Mouse (Mus musculus): Measurements from ENCODE around the gene Ace3. TPM values are rescaled to one million over a fixed set of nuclear protein-coding genes. Genes with fewer than 3 reads are reported as not detected.

The Ace3 gene
- polyA plus RNA-seq, 1 experiment from 2014 or later = not detected

GRCm38 (mm10) chr11:106005970-106006369, 11.5 kb downstream of the Ace3 start:
- H3K9me3 ChIP-seq (ENCODE audit: low read length) = no peaks in the 10 kb centered on the region
- peaks cover 5% of the 10 kb centered on the region; the same call in 1 of the 2 replicates for H3K27me3 ChIP-seq (ENCODE audit: insufficient read depth, low read length)
- ATAC-seq (ENCODE audit: low FRiP score, low TSS enrichment) = peak; percentile 86
- WGBS = 53% methylated on average over 5 of the region's 5 CpGs
- no peaks in the 10 kb centered on the region for H3K4me1 ChIP-seq (ENCODE audit: insufficient read depth, low read length)
- H3K36me3 ChIP-seq (ENCODE audit: insufficient read depth, low read length) = no peaks in the 10 kb centered on the region
- no peak overlapping the region for H3K4me2 ChIP-seq (replicated peaks; ENCODE audit: low read depth, low read length)
- H3K4me3 ChIP-seq (ENCODE audit: low read length) = no peak overlapping the region
- H3K9ac ChIP-seq (replicated peaks; ENCODE audit: low read length) = no peak overlapping the region
- H3K27ac ChIP-seq (ENCODE audit: low read length) = 0 out of 2 replicates have a peak overlapping the region, but pooled peaks have one; percentile 14

GRCm38 (mm10) chr11:106007821-106008220, 13.3 kb downstream of the Ace3 start, which contains the start of gene Kcnh6:
Kcnh6 (plus strand) TSS chr11:106008124.
- Histone ChIP-seq H3K36me3 (ENCODE audit: insufficient read depth, low read length) (no peaks in the 10 kb centered on the region), H3K4me3 (ENCODE audit: low read length) (peak within 1 kb of the TSS; percentile 28), H3K4me1 (ENCODE audit: insufficient read depth, low read length) (no peaks in the 10 kb centered on the region), H3K9me3 (ENCODE audit: low read length) (no peaks in the 10 kb centered on the region), H3K27me3 (ENCODE audit: insufficient read depth, low read length) (peaks cover 5% of the 10 kb centered on the region; the same call in 1 of the 2 replicates), H3K4me2 (replicated peaks; ENCODE audit: low read depth, low read length) (peak within 1 kb of the TSS; percentile 68), H3K27ac (ENCODE audit: low read length) (no peak within 1 kb of the TSS), H3K9ac (replicated peaks; ENCODE audit: low read length) (no peak within 1 kb of the TSS)
- 0% methylated on average over 24 of the region's 25 CpGs for WGBS
- peak; percentile 80 for ATAC-seq (ENCODE audit: low FRiP score, low TSS enrichment)

- ATAC-seq (ENCODE audit: low FRiP score, low TSS enrichment) = no peak
- Histone ChIP-seq H3K27ac (ENCODE audit: low read length) (no peak overlapping the region), H3K9ac (replicated peaks; ENCODE audit: low read length) (no peak overlapping the region), H3K4me1 (ENCODE audit: insufficient read depth, low read length) (no peaks in the 10 kb centered on the region), H3K36me3 (ENCODE audit: insufficient read depth, low read length) (no peaks in the 10 kb centered on the region), H3K27me3 (ENCODE audit: insufficient read depth, low read length) (peaks cover 5% of the 10 kb centered on the region; the same call in 1 of the 2 replicates), H3K9me3 (ENCODE audit: low read length) (no peaks in the 10 kb centered on the region), H3K4me3 (ENCODE audit: low read length) (no peak overlapping the region), H3K4me2 (replicated peaks; ENCODE audit: low read depth, low read length) (no peak overlapping the region)
- WGBS = 33% methylated on average over 7 of the region's 7 CpGs
These were observed 18.2 kb downstream of the Ace3 start for GRCm38 (mm10) chr11:106012711-106013110.

GRCm38 (mm10) chr11:106013556-106014225, 19.2 kb downstream of the Ace3 start:
- Histone ChIP-seq H3K27ac (ENCODE audit: low read length) (no peak overlapping the region), H3K4me3 (ENCODE audit: low read length) (no peak overlapping the region), H3K27me3 (ENCODE audit: insufficient read depth, low read length) (peaks cover 1% of the 10 kb centered on the region; the same call in 1 of the 2 replicates), H3K9me3 (ENCODE audit: low read length) (no peaks in the 10 kb centered on the region), H3K9ac (replicated peaks; ENCODE audit: low read length) (no peak overlapping the region), H3K36me3 (ENCODE audit: insufficient read depth, low read length) (no peaks in the 10 kb centered on the region), H3K4me2 (replicated peaks; ENCODE audit: low read depth, low read length) (no peak overlapping the region), H3K4me1 (ENCODE audit: insufficient read depth, low read length) (no peaks in the 10 kb centered on the region)
- ATAC-seq (ENCODE audit: low FRiP score, low TSS enrichment) = no peak
- WGBS = 68% methylated on average over 11 of the region's 11 CpGs

- H3K9me3 ChIP-seq (ENCODE audit: low read length) = no peaks in the 10 kb centered on the region
- H3K4me3 ChIP-seq (ENCODE audit: low read length) = no peak overlapping the region
- H3K27ac ChIP-seq (ENCODE audit: low read length) = no peak overlapping the region
- no peak for ATAC-seq (ENCODE audit: low FRiP score, low TSS enrichment)
- no peaks in the 10 kb centered on the region for H3K36me3 ChIP-seq (ENCODE audit: insufficient read depth, low read length)
- 73% methylated on average over 5 of the region's 5 CpGs for WGBS
- H3K9ac ChIP-seq (replicated peaks; ENCODE audit: low read length) = no peak overlapping the region
- peaks cover 9% of the 10 kb centered on the region for H3K4me1 ChIP-seq (ENCODE audit: insufficient read depth, low read length)
- no peak overlapping the region for H3K4me2 ChIP-seq (replicated peaks; ENCODE audit: low read depth, low read length)
- H3K27me3 ChIP-seq (ENCODE audit: insufficient read depth, low read length) = peaks cover 12% of the 10 kb centered on the region
These were observed 22.0 kb downstream of the Ace3 start for GRCm38 (mm10) chr11:106016440-106016839.

- under 1% methylated on average over 50 of the region's 50 CpGs for WGBS
- H3K9me3 ChIP-seq (ENCODE audit: low read length) = no peaks in the 10 kb centered on the region
- peak overlapping the region; percentile 66 for H3K4me2 ChIP-seq (replicated peaks; ENCODE audit: low read depth, low read length)
- H3K9ac ChIP-seq (replicated peaks; ENCODE audit: low read length) = peak overlapping the region; percentile 47
- H3K27me3 ChIP-seq (ENCODE audit: insufficient read depth, low read length) = peaks cover 12% of the 10 kb centered on the region
- H3K4me1 ChIP-seq (ENCODE audit: insufficient read depth, low read length) = peaks cover 9% of the 10 kb centered on the region
- ATAC-seq (ENCODE audit: low FRiP score, low TSS enrichment) = peak; percentile 63; the same call in 1 of the 2 replicates
- H3K36me3 ChIP-seq (ENCODE audit: insufficient read depth, low read length) = no peaks in the 10 kb centered on the region
- peak overlapping the region; percentile 38 for H3K4me3 ChIP-seq (ENCODE audit: low read length)
- H3K27ac ChIP-seq (ENCODE audit: low read length) = no peak overlapping the region
These were observed 25.7 kb downstream of the Ace3 start for GRCm38 (mm10) chr11:106020051-106020763.

GRCm38 (mm10) chr11:106025774-106026173, 31.3 kb downstream of the Ace3 start:
- H3K27me3 ChIP-seq (ENCODE audit: insufficient read depth, low read length) = peaks cover 3% of the 10 kb centered on the region; the same call in 1 of the 2 replicates
- no peak overlapping the region for H3K27ac ChIP-seq (ENCODE audit: low read length)
- no peak overlapping the region for H3K9ac ChIP-seq (replicated peaks; ENCODE audit: low read length)
- H3K4me2 ChIP-seq (replicated peaks; ENCODE audit: low read depth, low read length) = no peak overlapping the region
- ATAC-seq (ENCODE audit: low FRiP score, low TSS enrichment) = no peak
- H3K9me3 ChIP-seq (ENCODE audit: low read length) = no peaks in the 10 kb centered on the region
- 85% methylated on average over 3 of the region's 3 CpGs for WGBS
- no peaks in the 10 kb centered on the region for H3K36me3 ChIP-seq (ENCODE audit: insufficient read depth, low read length)
- H3K4me3 ChIP-seq (ENCODE audit: low read length) = no peak overlapping the region
- H3K4me1 ChIP-seq (ENCODE audit: insufficient read depth, low read length) = no peaks in the 10 kb centered on the region

GRCm38 (mm10) chr11:106026465-106027151, 32.1 kb downstream of the Ace3 start:
- no peaks in the 10 kb centered on the region; the same call in 1 of the 2 replicates for H3K27me3 ChIP-seq (ENCODE audit: insufficient read depth, low read length)
- no peak overlapping the region for H3K4me2 ChIP-seq (replicated peaks; ENCODE audit: low read depth, low read length)
- H3K36me3 ChIP-seq (ENCODE audit: insufficient read depth, low read length) = no peaks in the 10 kb centered on the region
- no peak overlapping the region for H3K27ac ChIP-seq (ENCODE audit: low read length)
- H3K4me1 ChIP-seq (ENCODE audit: insufficient read depth, low read length) = no peaks in the 10 kb centered on the region
- no peak overlapping the region for H3K9ac ChIP-seq (replicated peaks; ENCODE audit: low read length)
- no peaks in the 10 kb centered on the region for H3K9me3 ChIP-seq (ENCODE audit: low read length)
- 0 out of 2 replicates have a peak, but pooled peaks have one; percentile 57 for ATAC-seq (ENCODE audit: low FRiP score, low TSS enrichment)
- 32% methylated on average over 10 of the region's 11 CpGs for WGBS
- H3K4me3 ChIP-seq (ENCODE audit: low read length) = no peak overlapping the region

- H3K27ac ChIP-seq (ENCODE audit: low read length) = no peak overlapping the region
- H3K4me2 ChIP-seq (replicated peaks; ENCODE audit: low read depth, low read length) = no peak overlapping the region
- H3K4me1 ChIP-seq (ENCODE audit: insufficient read depth, low read length) = no peaks in the 10 kb centered on the region
- H3K36me3 ChIP-seq (ENCODE audit: insufficient read depth, low read length) = no peaks in the 10 kb centered on the region
- peak; percentile 27; the same call in 1 of the 2 replicates for ATAC-seq (ENCODE audit: low FRiP score, low TSS enrichment)
- H3K4me3 ChIP-seq (ENCODE audit: low read length) = no peak overlapping the region
- no peaks in the 10 kb centered on the region for H3K9me3 ChIP-seq (ENCODE audit: low read length)
- WGBS = 93% methylated on average over 5 of the region's 5 CpGs
- H3K9ac ChIP-seq (replicated peaks; ENCODE audit: low read length) = no peak overlapping the region
- no peaks in the 10 kb centered on the region for H3K27me3 ChIP-seq (ENCODE audit: insufficient read depth, low read length)
These were observed 33.1 kb downstream of the Ace3 start for GRCm38 (mm10) chr11:106027607-106028006.
